ENCODE assay signal across 19 mouse cellular contexts in the genomic region with DNA sequence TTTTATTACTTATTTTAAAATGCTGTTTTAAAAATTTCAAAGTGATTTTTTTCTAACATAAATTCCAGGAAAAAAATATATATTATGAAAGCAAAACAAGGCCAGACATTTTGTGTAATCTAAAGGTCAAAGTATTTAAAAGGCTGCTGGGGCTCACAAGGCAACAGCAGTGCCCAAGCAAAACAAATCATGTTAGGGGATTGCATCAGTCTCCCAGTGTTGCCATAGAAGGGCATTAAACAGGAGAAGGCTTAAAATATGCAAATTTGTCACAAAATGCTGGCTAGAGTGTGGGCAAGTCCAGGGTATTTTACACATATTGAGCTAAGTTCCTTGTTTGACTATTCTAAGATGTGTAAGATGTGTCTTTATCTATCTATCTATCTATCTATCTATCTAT.
DNase-seq lines count a peak whose midpoint lies in the region; TF ChIP-seq lines count a peak whose summit lies in the region.
"Had no signal": no experiment of that assay in that cellular context is flagged by ENCODE, and none has a peak within 500 bp of the region (broad histone marks: within the 10 kb centered on the region; RNA-seq: fewer than 3 reads in every experiment).

No protein-coding gene starts in this region.

- no peak for TF ChIP-seq POLR2A in embryonic fibroblast, embryonic 13.5 days (IDR thresholded peaks at IDR 0.05; ENCODE audit: low read depth, low read length)
- no peak for TF ChIP-seq POLR2A in cerebellum, adult 2 months (IDR thresholded peaks at IDR 0.05; ENCODE audit: borderline replicate concordance, insufficient read depth, low read length)

- no peak overlapping the region for H3K4me3 ChIP-seq in embryonic fibroblast, embryonic 13.5 days (ENCODE audit: insufficient read depth, low read length)
- H3K4me3 ChIP-seq in cerebellum, adult 2 months (replicated peaks; ENCODE audit: insufficient read depth, low read depth, low read length), result no peak overlapping the region
- H3K4me3 ChIP-seq: embryonic facial prominence, embryonic 13.5 days; embryonic facial prominence, embryonic 15.5 days; forebrain, embryonic 13.5 days; forebrain, embryonic 15.5 days had no signal

- H3K4me1 ChIP-seq in embryonic fibroblast, embryonic 13.5 days (ENCODE audit: control insufficient read depth, insufficient read depth, low read length), result no peaks in the 10 kb centered on the region
- 0 out of 2 replicates have a peak, but pooled peaks cover 2% of the 10 kb centered on the region for H3K4me1 ChIP-seq in cerebellum, adult 2 months (ENCODE audit: control insufficient read depth, insufficient read depth, low read length)
- H3K4me1 ChIP-seq: embryonic facial prominence, embryonic 13.5 days; embryonic facial prominence, embryonic 15.5 days; forebrain, embryonic 13.5 days; forebrain, embryonic 15.5 days had no signal

- peak; percentile 3 for DNase-seq in embryo, embryonic 11 days
- DNase-seq in embryo, embryonic 10.5 days (ENCODE audit: low spot score), result no peak
- DNase-seq in 3T3-L1 (ENCODE audit: low read depth, low spot score), result peak; percentile 56
- no peak for DNase-seq in kidney, adult 18-20 months
- no peak for DNase-seq in cerebellum, adult 2 months
- DNase-seq: adrenal gland, adult 8-10 months; adrenal gland, postnatal 14 days; adrenal gland, postnatal 36 days; cerebellum, adult 11-12 months; cerebellum, adult 8-10 months; cerebellum, adult 9-11 months; cerebellum, postnatal 14 days; cerebellum, postnatal 36 days; forebrain, postnatal 0 days had no signal

- no peak for TF ChIP-seq CTCF in embryonic fibroblast, embryonic 13.5 days (IDR thresholded peaks at IDR 0.05; ENCODE audit: borderline replicate concordance, insufficient read depth, low read length)
- no peak for TF ChIP-seq CTCF in cerebellum, adult 2 months (IDR thresholded peaks at IDR 0.05; ENCODE audit: borderline replicate concordance, insufficient read depth, low read depth, low read length)

- peak overlapping the region; percentile 32; the same call in 1 of the 2 replicates for H3K27ac ChIP-seq in embryonic fibroblast, embryonic 13.5 days (ENCODE audit: insufficient read depth, low read length)
- H3K27ac ChIP-seq in cerebellum, adult 2 months (ENCODE audit: insufficient read depth, low read length), result no peak overlapping the region
- H3K27ac ChIP-seq: embryonic facial prominence, embryonic 13.5 days; embryonic facial prominence, embryonic 15.5 days; forebrain, embryonic 13.5 days; forebrain, embryonic 15.5 days had no signal

- H3K27me3 ChIP-seq in cerebellum, adult 2 months (ENCODE audit: control insufficient read depth, insufficient read depth, low read length), result no peaks in the 10 kb centered on the region
- H3K27me3 ChIP-seq: embryonic facial prominence, embryonic 13.5 days; embryonic facial prominence, embryonic 15.5 days; forebrain, embryonic 13.5 days; forebrain, embryonic 15.5 days had no signal

Comparison
In these comparisons a context has a peak if more than half of its experiments do, and no peak if none do; other contexts are left out.
1. DNase-seq: peak in embryo, embryonic 11 days (single experiment) and 3T3-L1 (single experiment); none in embryo, embryonic 10.5 days (single experiment), kidney, adult 18-20 months (single experiment) and cerebellum, adult 2 months (0 of 2).